Mouse (Mus musculus) right cerebral cortex, postnatal 10 days (tissue): ENCODE measurements around the gene Mdn1.

Experiments used
- DNase-seq, 2 experiments: peaks; one replicate each; pipeline ENCODE4 v3.0.0; 2021; ENCODE audit warnings: low spot score in 2 of 2

Mdn1 gene

GRCm38 (mm10) chr4:32787110-32787509 is 130.2 kb downstream of the Mdn1 start:
- no peak for DNase-seq

DNA sequence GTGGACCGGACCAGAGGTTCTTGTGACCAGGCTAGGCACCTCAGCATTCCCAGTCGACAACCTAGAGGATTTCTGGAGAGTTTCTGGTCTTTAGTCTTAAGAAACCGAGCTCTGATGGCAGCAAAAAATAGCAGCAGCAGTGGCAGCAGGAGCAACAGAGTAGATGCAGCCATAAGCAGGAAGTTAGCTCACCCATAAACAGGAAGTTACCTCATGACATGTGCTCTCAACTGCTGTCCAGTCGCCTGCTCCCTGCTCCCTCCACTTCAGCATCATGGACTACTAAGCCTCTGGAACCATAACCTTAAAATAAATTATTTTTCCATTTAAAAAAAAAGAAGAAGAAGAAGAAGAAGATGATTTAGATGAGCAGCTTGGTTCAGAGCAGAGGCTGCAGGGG is 132.1 kb downstream of the Mdn1 start:
- DNase-seq: no peak

DNA sequence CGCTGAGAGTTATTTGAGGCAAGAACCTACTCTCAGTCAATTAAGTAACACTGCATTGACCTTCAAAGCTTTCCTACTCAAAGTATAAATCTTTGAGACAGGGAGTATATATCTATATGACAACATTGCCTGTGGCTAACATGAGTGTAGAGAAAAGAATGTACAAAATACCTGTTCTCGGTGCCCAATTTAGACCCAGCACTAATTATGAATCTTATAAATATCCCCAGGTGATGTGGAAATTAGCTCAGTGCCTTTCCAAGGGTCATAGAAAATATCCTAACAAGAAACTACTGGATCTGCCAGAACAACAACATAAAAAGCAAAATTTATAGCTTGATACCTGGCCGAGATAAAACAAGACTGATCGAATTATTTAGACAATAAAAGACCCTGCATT is 142.1 kb downstream of the Mdn1 start:
- no peak for DNase-seq

DNA sequence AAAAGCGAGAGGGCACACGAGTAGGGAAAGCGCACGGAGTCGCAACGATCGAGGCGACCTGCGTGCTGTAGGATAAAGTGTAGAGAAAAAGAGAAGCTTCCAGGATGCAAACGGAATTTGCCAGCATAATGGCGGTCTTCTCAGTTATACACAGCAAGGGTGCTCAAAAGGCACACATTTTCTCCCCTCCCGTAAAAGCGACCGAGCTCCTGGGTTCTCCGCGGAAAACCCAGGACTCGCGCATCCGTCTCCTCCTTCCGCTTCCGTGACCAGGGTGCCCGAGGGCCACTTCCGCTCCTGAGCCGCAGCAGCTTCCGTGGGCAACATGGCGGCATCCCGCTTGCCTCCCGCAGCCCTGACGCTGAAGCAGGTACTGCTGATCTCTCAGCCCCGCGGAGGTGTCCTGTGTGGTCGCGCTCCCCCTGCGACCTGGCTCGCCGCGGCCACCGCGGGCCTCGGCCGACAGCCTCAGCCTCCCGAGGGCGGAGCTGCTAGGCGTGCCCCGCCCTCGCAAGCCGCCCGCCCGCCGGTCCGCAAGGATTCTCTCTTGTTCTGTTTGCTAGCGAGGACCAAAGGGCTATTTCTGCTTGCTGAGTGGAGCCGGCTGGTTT is 143.2 kb downstream of the Mdn1 start, which contains the start of gene Lyrm2:
Lyrm2 (plus strand) TSS at position 288 of the 611 bp plus-strand sequence.
- peak; percentile 88 to 89 for DNase-seq

DNA sequence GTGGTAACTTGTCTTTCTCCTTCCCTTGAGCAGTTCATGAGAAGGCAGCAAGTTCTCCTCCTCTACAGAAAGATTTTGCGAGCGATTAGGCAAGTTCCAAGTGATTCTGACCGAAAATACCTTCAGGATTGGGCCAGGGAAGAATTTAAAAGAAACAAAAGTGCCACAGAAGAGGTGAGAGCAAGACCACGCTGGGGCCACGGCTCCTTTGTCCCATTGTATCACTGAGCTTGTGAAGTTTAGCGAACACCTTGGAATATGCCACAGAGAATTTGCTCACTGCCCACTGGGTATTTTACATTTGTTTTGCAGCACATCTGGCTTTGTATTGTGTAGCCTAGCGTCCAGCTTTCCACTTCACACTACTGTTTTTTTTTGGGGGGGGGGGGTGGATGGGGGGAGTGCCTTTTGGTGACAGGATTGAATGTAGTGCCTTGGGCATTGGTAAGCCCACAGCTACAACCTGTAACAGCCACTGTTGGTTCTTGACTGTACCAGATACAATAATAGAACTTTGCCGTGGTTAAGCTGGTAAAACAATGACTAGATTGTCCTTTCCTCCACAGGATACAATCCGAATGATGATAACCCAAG is 143.8 kb downstream of the Mdn1 start:
- no peak for DNase-seq

- DNase-seq: no peak
These were observed 160.6 kb downstream of the Mdn1 start for GRCm38 (mm10) chr4:32817478-32817877.

GRCm38 (mm10) chr4:32820676-32821075 is 163.8 kb downstream of the Mdn1 start:
- no peak for DNase-seq

DNA sequence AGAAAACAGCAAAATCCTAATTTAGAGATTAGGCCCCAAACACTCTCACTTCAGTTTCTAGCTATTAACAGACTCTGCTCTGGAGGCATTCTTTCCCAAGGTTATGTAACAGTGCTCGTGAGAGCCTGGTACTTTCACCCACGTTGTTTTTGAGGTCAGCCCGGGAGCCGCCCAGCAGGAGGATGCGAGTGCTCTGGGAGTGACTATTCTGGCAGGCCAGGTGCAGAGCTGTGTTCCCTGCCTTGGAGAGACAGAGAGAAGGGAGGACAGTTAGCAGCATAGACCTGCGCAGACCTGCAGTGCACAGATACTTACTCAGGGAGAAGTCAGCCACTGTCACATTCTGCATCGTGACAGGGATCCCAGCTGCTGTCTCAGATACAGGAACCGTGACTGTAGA is 167.3 kb downstream of the Mdn1 start:
- no peak for DNase-seq
